Mouse (Mus musculus) frontal cortex, postnatal 14 days (tissue): ENCODE data around the gene Olfr1281.
"Not testable (repeated sequence)": the region's sequence is repeated elsewhere in the genome, so short reads cannot be mapped to it uniquely, and the experiment has no call there.

ENCODE experiments used
- DNase-seq, 2 experiments: peaks; one replicate each; pipeline ENCODE4 v3.0.0; 2022; ENCODE audit warnings: low spot score in 2 of 2

Gene Olfr1281

GRCm38 (mm10) chr2:111326220-111326619 is at the start of gene Olfr1281:
TSS of gene Olfr1281 (plus strand) at chr2:111326520.
- no peak for DNase-seq

DNA sequence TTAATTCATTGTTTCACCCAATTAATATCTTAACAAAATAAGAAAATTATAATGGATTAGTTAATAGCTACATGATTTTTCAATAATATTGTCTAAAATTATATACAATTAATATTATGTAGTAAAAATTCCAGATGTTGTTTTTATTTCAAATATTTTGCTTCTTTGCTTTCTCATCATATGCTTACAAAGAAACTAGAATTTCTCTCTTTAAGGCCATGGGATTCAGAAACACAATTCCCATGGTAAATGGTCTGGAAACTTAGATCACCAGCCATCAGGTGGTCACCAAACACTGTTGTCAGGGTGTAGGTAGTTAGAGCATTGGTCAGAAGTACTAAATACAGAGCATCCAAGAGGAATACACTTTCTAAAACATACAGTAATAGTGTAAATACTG is 36.5 kb upstream of the Olfr1281 start, which contains the start of gene Olfr1278:
Gene Olfr1278, plus strand, starts transcription at position 301 of the 400 bp plus-strand sequence.
- no peak for DNase-seq

- no peak for DNase-seq
Observed at GRCm38 (mm10) chr2:111298541-111298940, 27.8 kb upstream of the Olfr1281 start.

DNA sequence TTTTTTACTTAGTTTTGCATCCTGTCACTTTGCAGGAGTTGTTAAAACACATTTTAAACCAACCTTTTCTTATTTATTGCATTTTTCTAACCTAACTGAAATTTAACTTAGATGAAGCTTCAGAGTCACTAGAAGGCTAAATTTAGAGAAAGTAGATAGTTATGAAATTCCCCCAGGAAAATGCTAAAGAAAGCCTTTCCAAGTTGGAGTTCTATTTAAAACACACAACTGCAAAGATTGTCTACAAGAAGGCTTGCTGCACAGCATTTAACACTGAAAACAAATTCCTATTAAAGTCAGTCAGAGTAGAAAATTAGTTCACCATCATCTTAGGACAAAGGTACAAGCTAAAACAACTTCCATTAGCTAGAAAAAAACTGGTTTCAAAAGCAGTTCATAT is 25.9 kb upstream of the Olfr1281 start, which contains the start of gene Olfr1279:
Gene Olfr1279, plus strand, starts transcription at position 262 of the 400 bp plus-strand sequence.
- DNase-seq, result no peak

DNA sequence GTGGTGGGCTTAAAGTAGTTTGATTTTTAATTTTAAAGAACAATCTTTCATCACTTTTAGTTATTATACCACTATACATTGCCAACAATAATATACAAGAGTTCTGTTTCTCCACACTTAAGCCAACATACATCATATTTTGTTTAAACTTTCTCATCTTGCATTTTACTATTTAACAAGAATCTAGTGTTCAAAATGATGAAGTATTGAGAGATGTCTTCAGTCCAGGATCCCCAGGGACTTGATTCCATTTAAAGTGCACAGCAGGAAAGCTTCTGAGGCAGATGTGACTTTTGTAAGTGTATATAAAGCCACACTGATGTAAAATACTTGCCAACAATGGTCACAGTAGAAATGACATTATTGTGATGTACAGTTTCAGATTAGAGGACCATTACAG is 12.6 kb upstream of the Olfr1281 start, which contains the start of gene Olfr1280:
Gene Olfr1280, plus strand, starts transcription at position 301 of the 400 bp plus-strand sequence.
- no peak for DNase-seq

- DNase-seq, result not testable (repeated sequence)
Observed at GRCm38 (mm10) chr2:111333721-111334120, 7.4 kb downstream of the Olfr1281 start.

- no peak for DNase-seq
Observed at GRCm38 (mm10) chr2:111335976-111336375, 9.7 kb downstream of the Olfr1281 start, which contains the start of gene Olfr1282. TSS of gene Olfr1282 (minus strand) at chr2:111336076.

DNA sequence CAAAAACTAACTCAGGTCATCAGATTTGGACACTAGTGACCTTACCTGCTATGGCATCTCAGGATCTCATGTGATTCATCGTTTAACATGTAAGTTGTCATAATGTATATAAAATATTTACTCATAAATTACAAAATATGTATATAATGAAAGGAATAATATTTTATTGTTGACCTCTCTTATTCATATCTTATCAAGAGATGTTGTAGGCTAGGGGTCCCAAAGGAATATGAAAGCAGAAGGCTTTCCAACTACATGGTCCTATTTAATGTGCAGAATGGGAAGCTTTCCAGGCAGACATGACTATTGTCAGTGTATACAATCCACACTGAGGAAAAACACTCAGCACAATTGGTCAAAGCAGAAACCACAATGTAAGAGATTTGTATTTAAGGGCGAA is 40.2 kb downstream of the Olfr1281 start, which contains the start of gene Olfr1283:
Gene Olfr1283, plus strand, starts transcription at position 301 of the 400 bp plus-strand sequence.
- no peak for DNase-seq

GRCm38 (mm10) chr2:111375222-111375621 is 48.9 kb downstream of the Olfr1281 start, which contains the start of gene Olfr1284:
TSS of gene Olfr1284 (plus strand) at chr2:111375522.
- DNase-seq, result no peak
